Mouse (Mus musculus): ENCODE measurements around the gene Dhdh.

DNA sequence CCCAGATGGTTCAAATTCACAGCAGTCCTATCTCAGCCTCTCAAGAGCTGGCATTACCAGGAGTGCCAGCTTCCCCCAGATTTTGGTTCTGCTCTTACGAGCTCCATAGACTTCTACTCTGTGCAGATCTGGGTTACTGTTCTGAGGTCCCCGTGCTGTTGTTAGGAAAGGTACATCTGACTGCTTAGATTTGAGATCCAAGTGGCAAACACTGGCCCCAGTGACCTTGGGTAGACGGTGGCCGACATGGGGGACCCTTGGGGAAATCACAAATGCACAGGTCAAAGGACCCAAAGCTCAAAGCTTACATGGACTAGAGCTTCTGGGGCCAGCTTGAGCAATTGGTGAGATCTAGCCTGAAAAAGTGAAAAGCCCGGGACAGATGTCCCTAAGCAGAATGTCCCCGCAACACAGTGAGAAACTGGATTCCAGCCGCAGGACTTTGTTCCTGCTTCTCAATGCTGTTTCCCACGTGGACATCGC lies 31.8 kb downstream of the Dhdh start:
- TF ChIP-seq CTCF (IDR thresholded peaks at IDR 0.05) = no peak
- TF ChIP-seq POLR2A (IDR thresholded peaks at IDR 0.05; ENCODE audit: insufficient read depth, low read depth, low read length) = no peak
- TF ChIP-seq EP300 (IDR thresholded peaks at IDR 0.05; ENCODE audit: insufficient read depth, low read depth, low read length) = no peak
